Mouse (Mus musculus): ENCODE measurements at regions not wholly inside any gene's neighbourhood (a gene's known extent, or its start where the extent isn't known, plus 50 kb on each side); places are given as distances from the start of the nearest gene placed in this dataset.

GRCm38 (mm10) chr14:99796293-99796692 is 488.2 kb downstream of the Klf12 start:
- Histone ChIP-seq H3K4me3 (ENCODE audit: control insufficient read depth in 1 of 2, insufficient read depth in 1 of 2, low read depth in 2 of 2, low read length in 2 of 2) (no peak overlapping the region), H3K36me3 (ENCODE audit: control insufficient read depth in 1 of 2, insufficient read depth in 2 of 2, low read length in 2 of 2) (no peaks in the 10 kb centered on the region), H3K27me3 (ENCODE audit: control insufficient read depth in 1 of 2, insufficient read depth in 2 of 2, low read length in 2 of 2) (no peaks in the 10 kb centered on the region), H3K9ac (ENCODE audit: control insufficient read depth, low read depth, low read length, poor library complexity, severe bottlenecking) (no peak overlapping the region), H3K27ac (ENCODE audit: control insufficient read depth, low read depth, low read length) (no peak overlapping the region), H3K9me3 (replicated peaks; ENCODE audit: insufficient read depth, low read length) (no peaks in the 10 kb centered on the region), H3K4me1 (ENCODE audit: control insufficient read depth in 1 of 2, insufficient read depth in 2 of 2, low read length in 2 of 2) (no peaks in the 10 kb centered on the region), H3K79me2 (ENCODE audit: control insufficient read depth, insufficient read depth, low read length, poor library complexity) (no peaks in the 10 kb centered on the region)
- no peak for TF ChIP-seq MYB (IDR thresholded peaks at IDR 0.05; ENCODE audit: low read depth, low read length)
- TF ChIP-seq SMC3 (IDR thresholded peaks at IDR 0.05; ENCODE audit: low read depth, low read length) = no peak
- TF ChIP-seq CHD2 (IDR thresholded peaks at IDR 0.05; ENCODE audit: low read length) = no peak
- no peak for TF ChIP-seq MAX (IDR thresholded peaks at IDR 0.05; ENCODE audit: low read length)
- no peak for TF ChIP-seq MAZ (IDR thresholded peaks at IDR 0.05; ENCODE audit: low read depth, low read length)
- TF ChIP-seq MAFK (IDR thresholded peaks at IDR 0.05; ENCODE audit: borderline replicate concordance, low read depth, low read length) = no peak
- TF ChIP-seq GABPA (IDR thresholded peaks at IDR 0.05; ENCODE audit: low read depth, low read length) = no peak
- TF ChIP-seq MXI1 (IDR thresholded peaks at IDR 0.05; ENCODE audit: low read depth, low read length) = no peak
- no peak for TF ChIP-seq RCOR1 (IDR thresholded peaks at IDR 0.05; ENCODE audit: low read depth, low read length)
- no peak for TF ChIP-seq TAL1 (IDR thresholded peaks at IDR 0.05; ENCODE audit: low read length)
- no peak for TF ChIP-seq ZMIZ1 (IDR thresholded peaks at IDR 0.05; ENCODE audit: low read depth, low read length)
- TF ChIP-seq NRF1 (IDR thresholded peaks at IDR 0.05; ENCODE audit: insufficient read depth, low read depth, low read length, poor library complexity, severe bottlenecking) = no peak
- TF ChIP-seq USF2 (IDR thresholded peaks at IDR 0.05; ENCODE audit: borderline replicate concordance in 1 of 2, insufficient read depth in 1 of 2, low read depth in 1 of 2, low read length in 2 of 2) = no peak
- DNase-seq (ENCODE audit: low read depth, low spot score) = no peak

DNA sequence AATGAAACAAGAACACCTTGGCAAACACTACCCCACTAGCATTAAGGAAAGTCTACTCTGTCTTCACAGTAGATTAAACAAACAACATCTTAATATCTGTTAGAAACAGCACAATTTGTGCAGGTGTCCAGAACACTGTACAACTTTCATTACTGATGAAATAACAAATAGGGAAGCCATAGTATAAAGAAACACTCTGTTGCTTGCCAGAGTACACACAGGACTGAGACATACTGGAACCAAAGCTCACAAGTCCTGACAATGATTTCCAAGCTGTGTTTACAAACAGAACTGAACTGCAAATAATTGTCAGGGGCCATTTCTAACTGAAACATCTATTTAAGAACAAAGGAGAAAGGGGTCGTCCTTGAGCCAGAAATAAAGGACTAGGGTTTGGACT is 478.4 kb downstream of the Klf12 start:
- Histone ChIP-seq H3K9me3 (replicated peaks; ENCODE audit: insufficient read depth, low read length) (no peaks in the 10 kb centered on the region), H3K79me2 (ENCODE audit: control insufficient read depth, insufficient read depth, low read length, poor library complexity) (no peaks in the 10 kb centered on the region), H3K27me3 (ENCODE audit: control insufficient read depth in 1 of 2, insufficient read depth in 2 of 2, low read length in 2 of 2) (no peaks in the 10 kb centered on the region), H3K36me3 (ENCODE audit: control insufficient read depth in 1 of 2, insufficient read depth in 2 of 2, low read length in 2 of 2) (peaks cover 0 to 9% of the 10 kb centered on the region in 2 experiments; a peak in 2 of 4 replicates), H3K9ac (ENCODE audit: control insufficient read depth, low read depth, low read length, poor library complexity, severe bottlenecking) (no peak overlapping the region), H3K4me3 (ENCODE audit: control insufficient read depth in 1 of 2, insufficient read depth in 1 of 2, low read depth in 2 of 2, low read length in 2 of 2) (no peak overlapping the region), H3K4me1 (ENCODE audit: control insufficient read depth in 1 of 2, insufficient read depth in 2 of 2, low read length in 2 of 2) (no peaks in the 10 kb centered on the region), H3K27ac (ENCODE audit: control insufficient read depth, low read depth, low read length) (no peak overlapping the region)
- no peak for DNase-seq (ENCODE audit: low read depth, low spot score)
- TF ChIP-seq NRF1 (IDR thresholded peaks at IDR 0.05; ENCODE audit: insufficient read depth, low read depth, low read length, poor library complexity, severe bottlenecking) (no peak), MAFK (IDR thresholded peaks at IDR 0.05; ENCODE audit: borderline replicate concordance, low read depth, low read length) (no peak), EP300 (IDR thresholded peaks at IDR 0.05; ENCODE audit: low read depth in 1 of 2, low read length in 2 of 2) (no peak), GATA1 (IDR thresholded peaks at IDR 0.05; ENCODE audit: low read depth, low read length) (no peak), KAT2A (conservative IDR thresholded peaks at IDR 0.05; ENCODE audit: low read depth, low read length) (no peak), ZNF384 (IDR thresholded peaks at IDR 0.05; ENCODE audit: low read depth, low read length) (no peak), RCOR1 (IDR thresholded peaks at IDR 0.05; ENCODE audit: low read depth, low read length) (no peak)
